In genomic region chr5:67931623-67932022, GRCm38 (mm10) we compare ENCODE assay signal across 15 mouse cellular contexts. TPM values are rescaled to one million over a fixed set of nuclear protein-coding genes. Genes with fewer than 3 reads are reported as not detected.
A peak's percentile ranks its signal among the peaks of the same experiment; 100 is the strongest.
DNase-seq lines count a peak whose midpoint lies in the region; ATAC-seq lines count a peak whose summit lies in the region.
"Had no signal": no experiment of that assay in that cellular context is flagged by ENCODE, and none has a peak within 500 bp of the region (broad histone marks: within the 10 kb centered on the region; RNA-seq: fewer than 3 reads in every experiment).

No protein-coding gene starts in this region.

- H3K27ac ChIP-seq in liver, embryonic 12.5 days, result no peak overlapping the region
- H3K27ac ChIP-seq: heart, embryonic 10.5 days; hindbrain, embryonic 12.5 days; kidney, embryonic 15.5 days had no signal

- peak overlapping the region; percentile 27 for H3K4me2 ChIP-seq in liver, embryonic 12.5 days
- H3K4me2 ChIP-seq: hindbrain, embryonic 12.5 days; kidney, embryonic 15.5 days; lung, embryonic 14.5 days had no signal

- H3K4me1 ChIP-seq in liver, embryonic 12.5 days, result peaks cover 15% of the 10 kb centered on the region
- H3K4me1 ChIP-seq: heart, embryonic 10.5 days; hindbrain, embryonic 12.5 days; kidney, embryonic 15.5 days had no signal

- ATAC-seq in liver, embryonic 12.5 days, result peak; percentile 68
- ATAC-seq in megakaryocyte progenitor cell, adult 5-6 weeks (replicated peaks; ENCODE audit: poor library complexity), result peak; percentile 82
- ATAC-seq: forebrain, postnatal 0 days had no signal

- DNase-seq in gastrocnemius, postnatal 25 days, result peak; percentile 7
- no peak for DNase-seq in gastrocnemius, postnatal 4 days (ENCODE audit: low spot score in 2 of 2)
- DNase-seq in c-Kit-positive CD71-positive TER-119-negative erythroid progenitor cells, embryonic 14.5 days (ENCODE audit: low read depth), result peak; percentile 7
- no peak for DNase-seq in neural tube, embryonic 10.5 days (ENCODE audit: extremely low spot score, low spot score)
- no peak for DNase-seq in layer of hippocampus, adult 18-20 months (ENCODE audit: low spot score in 2 of 2)
- DNase-seq in cerebellum, postnatal 14 days, result no peak
- DNase-seq: forebrain, postnatal 0 days; lung, embryonic 14.5 days had no signal

- no peak overlapping the region for H3K9ac ChIP-seq in liver, embryonic 12.5 days
- H3K9ac ChIP-seq: forebrain, postnatal 0 days; hindbrain, embryonic 12.5 days; kidney, embryonic 15.5 days; lung, embryonic 14.5 days had no signal

- no peaks in the 10 kb centered on the region for H3K36me3 ChIP-seq in liver, embryonic 12.5 days
- H3K36me3 ChIP-seq: heart, embryonic 10.5 days; hindbrain, embryonic 12.5 days; kidney, embryonic 15.5 days had no signal

- H3K9me3 ChIP-seq in liver, embryonic 12.5 days (replicated peaks), result no peaks in the 10 kb centered on the region
- H3K9me3 ChIP-seq: heart, embryonic 10.5 days; kidney, embryonic 15.5 days had no signal

- H3K27me3 ChIP-seq in liver, embryonic 12.5 days (replicated peaks), result peaks cover 4% of the 10 kb centered on the region; the same call in 1 of the 2 replicates
- H3K27me3 ChIP-seq: hindbrain, embryonic 12.5 days had no signal

- WGBS in liver, embryonic 12.5 days (ENCODE audit: insufficient replicate concordance), result 4% methylated on average over 2 of the region's 2 CpGs

- H3K4me3 ChIP-seq in liver, embryonic 12.5 days, result no peak overlapping the region
- H3K4me3 ChIP-seq: heart, embryonic 10.5 days; hindbrain, embryonic 12.5 days; kidney, embryonic 15.5 days had no signal

RNA-seq across cellular contexts. Expression of gene Gm5108, which starts 9.8 kb away (rescaled TPM):
- not detected for total RNA-seq in gastrocnemius, postnatal 25 days (2021)
- not detected for total RNA-seq in gastrocnemius, postnatal 4 days (2021)
- not detected in 2 replicates for polyA plus RNA-seq in liver, embryonic 12.5 days (2016; fragmentation: Nextera tagmentation; extraction: Ambion mirVana)
- not detected in 2 replicates for total RNA-seq in megakaryocyte progenitor cell, adult 5-6 weeks (2015)
- total RNA-seq in megakaryocyte progenitor cell, adult 5-6 weeks (2017), result not detected in 2 replicates
- total RNA-seq in layer of hippocampus, adult 18-20 months (2021), result not detected
- total RNA-seq: forebrain, postnatal 0 days; left cerebral cortex, adult 18-20 months had no signal
- polyA plus RNA-seq: forebrain, postnatal 0 days; heart, embryonic 10.5 days; hindbrain, embryonic 12.5 days; kidney, embryonic 15.5 days; lung, embryonic 14.5 days had no signal

RNA-seq across cellular contexts. Expression of gene Gm21905, which starts 14.6 kb away (rescaled TPM):
- not detected for total RNA-seq in gastrocnemius, postnatal 25 days (2021)
- total RNA-seq in gastrocnemius, postnatal 4 days (2021), result not detected
- not detected in 2 replicates for polyA plus RNA-seq in liver, embryonic 12.5 days (2016; fragmentation: Nextera tagmentation; extraction: Ambion mirVana)
- total RNA-seq in megakaryocyte progenitor cell, adult 5-6 weeks (2015), result not detected in 2 replicates
- not detected in 2 replicates for total RNA-seq in megakaryocyte progenitor cell, adult 5-6 weeks (2017)
- not detected for total RNA-seq in layer of hippocampus, adult 18-20 months (2021)
- total RNA-seq: forebrain, postnatal 0 days; left cerebral cortex, adult 18-20 months had no signal
- polyA plus RNA-seq: forebrain, postnatal 0 days; heart, embryonic 10.5 days; hindbrain, embryonic 12.5 days; kidney, embryonic 15.5 days; lung, embryonic 14.5 days; testis, adult 2 months had no signal

Comparison
In these comparisons a context has a peak if more than half of its experiments do, and no peak if none do; other contexts are left out.
1. DNase-seq: peak in gastrocnemius, postnatal 25 days (single experiment) and c-Kit-positive CD71-positive TER-119-negative erythroid progenitor cells, embryonic 14.5 days (single experiment); none in gastrocnemius, postnatal 4 days (0 of 2), neural tube, embryonic 10.5 days (single experiment), layer of hippocampus, adult 18-20 months (0 of 2) and cerebellum, postnatal 14 days (0 of 2).